In the genomic region with DNA sequence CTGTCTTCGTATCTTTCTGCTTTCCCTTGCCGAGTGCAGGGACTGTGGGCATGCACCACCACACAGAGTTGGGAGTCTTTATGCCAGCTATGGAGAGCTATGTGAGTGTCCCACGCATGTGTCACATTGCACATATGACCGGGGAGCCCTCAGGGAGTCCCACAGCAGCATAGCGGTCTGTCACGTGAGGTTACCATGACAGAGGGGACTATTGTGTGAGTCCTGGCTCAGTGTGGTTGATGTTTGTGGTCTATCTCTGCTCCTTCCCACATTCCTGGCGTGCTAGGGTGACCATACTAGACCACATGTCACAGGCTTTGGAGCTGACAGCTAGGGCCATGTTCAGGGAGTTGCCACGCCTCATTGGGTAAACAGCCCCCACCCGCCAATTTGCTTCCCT, we compare ENCODE assay signal across 26 mouse cellular contexts.
"Had no signal": no experiment of that assay in that cellular context is flagged by ENCODE, and none has a peak within 500 bp of the region (broad histone marks: within the 10 kb centered on the region; RNA-seq: fewer than 3 reads in every experiment).

No protein-coding gene starts in this region.

- H3K27me3 ChIP-seq: heart, embryonic 12.5 days; hindbrain, embryonic 12.5 days; intestine, embryonic 15.5 days; kidney, embryonic 15.5 days; limb, embryonic 12.5 days had no signal

- H3K9me3 ChIP-seq: heart, embryonic 10.5 days; heart, embryonic 12.5 days; hindbrain, embryonic 10.5 days; hindbrain, embryonic 12.5 days; intestine, embryonic 15.5 days; kidney, embryonic 15.5 days; limb, embryonic 12.5 days had no signal

- H3K4me3 ChIP-seq: heart, embryonic 10.5 days; heart, embryonic 12.5 days; hindbrain, embryonic 10.5 days; hindbrain, embryonic 12.5 days; intestine, embryonic 15.5 days; kidney, embryonic 15.5 days; limb, embryonic 12.5 days had no signal

- DNase-seq: gastrocnemius, postnatal 14 days; gastrocnemius, postnatal 36 days; heart, adult 18-20 months; heart, postnatal 10 days; heart, postnatal 4 days; kidney, adult 18-20 months; kidney, adult 9 months; kidney, postnatal 14 days; kidney, postnatal 36 days; layer of hippocampus, adult 9-11 months; layer of hippocampus, postnatal 36 days; left cerebral cortex, postnatal 4 days; liver had no signal

- H3K4me2 ChIP-seq: heart, embryonic 12.5 days; hindbrain, embryonic 12.5 days; hindbrain, embryonic 14.5 days; intestine, embryonic 15.5 days; kidney, embryonic 15.5 days; limb, embryonic 12.5 days; liver, embryonic 11.5 days had no signal

- ATAC-seq: hindbrain, embryonic 16.5 days; inflammation-experienced regulatory T-cells, adult 6 months; intestine, embryonic 15.5 days; intestine, postnatal 0 days had no signal

- H3K9ac ChIP-seq: heart, embryonic 12.5 days; hindbrain, embryonic 12.5 days; hindbrain, embryonic 14.5 days; intestine, embryonic 15.5 days; kidney, embryonic 15.5 days; limb, embryonic 12.5 days had no signal

- H3K27ac ChIP-seq: heart, embryonic 10.5 days; hindbrain, embryonic 10.5 days; hindbrain, embryonic 12.5 days; hindbrain, embryonic 14.5 days; intestine, embryonic 15.5 days; kidney, embryonic 15.5 days; kidney, postnatal 0 days; limb, embryonic 12.5 days had no signal

- H3K4me1 ChIP-seq: intestine, embryonic 15.5 days; kidney, embryonic 15.5 days; limb, embryonic 12.5 days had no signal

- H3K36me3 ChIP-seq: hindbrain, embryonic 10.5 days; hindbrain, embryonic 12.5 days; intestine, embryonic 15.5 days; kidney, embryonic 15.5 days; limb, embryonic 12.5 days had no signal
